Mouse (Mus musculus): Measurements from ENCODE around the gene Cep170b. TPM values are rescaled to one million over a fixed set of nuclear protein-coding genes. Genes with fewer than 3 reads are reported as not detected.
A peak's percentile ranks its signal among the peaks of the same experiment; 100 is the strongest.

Gene Cep170b
- polyA plus RNA-seq, 1 experiment from 2014 or later: 23.1 TPM

DNA sequence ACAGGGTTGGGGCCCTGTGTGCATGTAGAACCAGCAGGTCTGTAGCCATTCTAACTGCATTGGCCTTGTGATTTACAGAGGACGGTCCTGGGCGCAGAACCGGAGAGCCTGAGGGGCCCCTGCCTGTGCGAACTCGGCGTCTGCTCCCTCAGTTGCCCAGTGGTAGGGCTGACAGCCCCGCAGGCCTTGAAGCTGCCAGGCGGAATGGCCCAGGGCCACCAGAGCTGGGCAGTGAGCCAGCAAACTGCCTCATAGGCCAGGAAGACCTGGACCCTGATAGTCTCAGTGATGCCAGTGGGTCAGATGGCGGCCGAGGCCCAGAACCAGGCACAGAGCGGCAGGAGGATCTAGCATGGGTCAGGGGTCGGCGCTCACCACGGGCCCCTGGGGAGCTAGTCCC lies 17.5 kb downstream of the Cep170b start:
- Histone ChIP-seq H3K36me3 (ENCODE audit: insufficient read depth) (peaks cover 59% of the 10 kb centered on the region), H3K27ac (ENCODE audit: low read depth) (no peak overlapping the region), H3K4me3 (ENCODE audit: low read depth, low read length) (no peak overlapping the region), H3K9ac (no peak overlapping the region), H3K9me3 (ENCODE audit: low read depth, low read length) (no peaks in the 10 kb centered on the region), H3K27me3 (ENCODE audit: insufficient read depth, low read length) (no peaks in the 10 kb centered on the region), H3K4me2 (no peak overlapping the region), H3K4me1 (ENCODE audit: insufficient read depth) (no peaks in the 10 kb centered on the region)
- no peak for TF ChIP-seq CTCF (IDR thresholded peaks at IDR 0.05; ENCODE audit: low read depth)
- ATAC-seq (ENCODE audit: insufficient read depth): no peak
- WGBS: 92% methylated on average over 14 of the region's 14 CpGs
- DNase-seq: no peak

DNA sequence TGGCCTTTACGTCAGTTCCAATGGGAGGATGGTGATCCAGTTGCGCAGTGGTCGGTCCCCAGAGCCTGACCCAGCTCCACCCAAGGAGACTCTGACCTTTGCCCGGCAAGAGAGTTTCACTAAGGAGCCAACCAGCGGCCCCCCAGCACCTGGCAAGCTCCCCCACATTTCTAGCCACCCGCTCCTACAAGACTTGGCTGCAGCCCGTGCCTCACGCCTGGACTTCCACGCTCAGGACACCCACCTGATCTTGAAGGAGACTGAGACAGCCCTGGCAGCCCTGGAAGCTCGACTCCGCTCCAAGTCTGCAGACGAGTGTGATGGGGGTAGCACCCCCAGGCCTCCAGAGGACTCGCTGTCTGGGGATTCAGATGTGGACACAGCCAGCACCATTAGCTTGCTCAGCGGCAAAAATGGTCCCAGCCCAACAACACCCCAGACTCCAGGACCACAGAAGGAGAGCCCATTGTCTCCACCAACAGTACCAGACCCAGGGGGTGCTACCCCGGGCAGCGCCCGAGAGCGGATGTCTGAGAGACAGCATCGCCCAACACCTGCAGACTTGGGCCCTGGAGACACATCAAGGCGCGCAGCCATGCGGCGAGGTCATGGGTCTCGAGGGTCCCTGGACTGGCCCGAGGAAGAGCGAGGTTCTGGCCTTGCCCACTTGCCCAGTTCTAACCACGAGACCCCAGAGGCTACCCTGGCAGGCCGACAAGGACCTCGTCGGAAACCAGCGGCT lies 18.2 kb downstream of the Cep170b start:
- Histone ChIP-seq H3K36me3 (ENCODE audit: insufficient read depth) (peaks cover 59% of the 10 kb centered on the region), H3K4me2 (no peak overlapping the region), H3K27ac (ENCODE audit: low read depth) (no peak overlapping the region), H3K9me3 (ENCODE audit: low read depth, low read length) (no peaks in the 10 kb centered on the region), H3K27me3 (ENCODE audit: insufficient read depth, low read length) (no peaks in the 10 kb centered on the region), H3K9ac (no peak overlapping the region), H3K4me3 (ENCODE audit: low read depth, low read length) (no peak overlapping the region), H3K4me1 (ENCODE audit: insufficient read depth) (no peaks in the 10 kb centered on the region)
- ATAC-seq (ENCODE audit: insufficient read depth) (no peak), DNase-seq (no peak)
- no peak for TF ChIP-seq CTCF (IDR thresholded peaks at IDR 0.05; ENCODE audit: low read depth)
- WGBS: 90% methylated on average over 31 of the region's 31 CpGs

DNA sequence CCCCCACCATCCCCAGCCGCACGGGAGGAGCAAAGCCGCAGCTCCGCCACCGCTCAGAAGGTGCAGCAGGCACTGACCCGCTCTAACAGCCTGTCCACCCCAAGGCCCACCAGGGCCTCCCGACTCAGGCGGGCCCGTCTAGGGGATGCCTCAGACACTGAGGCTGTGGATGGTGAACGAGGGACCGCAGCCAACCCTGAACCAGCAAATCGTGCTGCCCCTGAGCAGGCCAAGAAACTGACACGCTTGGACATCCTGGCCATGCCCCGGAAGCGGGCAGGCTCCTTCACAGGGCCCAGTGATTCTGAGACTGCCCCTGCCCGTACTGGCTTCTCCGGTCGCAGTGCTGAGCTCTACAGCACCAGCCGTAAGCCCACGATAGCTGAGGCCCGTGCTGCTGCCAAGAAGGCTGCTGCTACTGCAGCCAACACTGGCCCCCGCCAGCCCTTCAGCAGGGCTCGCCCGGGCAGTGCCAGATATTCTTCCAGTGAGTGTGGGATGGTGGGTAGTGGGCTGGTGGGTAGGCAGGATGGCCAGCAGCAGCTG lies 18.8 kb downstream of the Cep170b start:
- no peak overlapping the region for H3K4me3 ChIP-seq (ENCODE audit: low read depth, low read length)
- H3K4me1 ChIP-seq (ENCODE audit: insufficient read depth): no peaks in the 10 kb centered on the region
- ATAC-seq (ENCODE audit: insufficient read depth) (no peak), DNase-seq (no peak)
- no peaks in the 10 kb centered on the region for H3K27me3 ChIP-seq (ENCODE audit: insufficient read depth, low read length)
- no peak for TF ChIP-seq CTCF (IDR thresholded peaks at IDR 0.05; ENCODE audit: low read depth)
- WGBS: 87% methylated on average over 24 of the region's 24 CpGs
- no peak overlapping the region for H3K9ac ChIP-seq
- H3K36me3 ChIP-seq (ENCODE audit: insufficient read depth): peaks cover 59% of the 10 kb centered on the region
- H3K9me3 ChIP-seq (ENCODE audit: low read depth, low read length): no peaks in the 10 kb centered on the region
- H3K4me2 ChIP-seq: no peak overlapping the region
- no peak overlapping the region for H3K27ac ChIP-seq (ENCODE audit: low read depth)

DNA sequence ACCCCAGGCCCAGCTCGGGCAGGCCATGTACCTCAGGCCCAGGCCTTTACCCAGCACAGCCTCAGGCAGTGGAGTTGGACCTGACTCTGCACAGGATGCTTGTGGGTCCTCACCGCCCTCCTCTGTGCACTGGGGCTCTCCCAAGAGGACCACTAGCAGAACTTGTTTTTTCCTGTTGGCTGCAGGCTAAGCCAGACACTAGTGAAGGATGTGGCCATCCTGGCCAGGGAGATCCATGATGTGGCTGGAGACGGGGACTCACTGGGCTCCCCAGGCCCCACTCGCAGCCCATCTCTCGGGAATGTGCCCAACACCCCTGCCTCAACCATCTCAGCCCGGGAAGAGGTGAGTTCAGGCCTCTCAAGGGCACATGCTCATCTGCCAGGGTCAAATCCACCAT lies 22.5 kb downstream of the Cep170b start:
- no peaks in the 10 kb centered on the region for H3K9me3 ChIP-seq (ENCODE audit: low read depth, low read length)
- ATAC-seq (ENCODE audit: insufficient read depth) (peak; percentile 16), DNase-seq (no peak)
- H3K4me3 ChIP-seq (ENCODE audit: low read depth, low read length): no peak overlapping the region
- no peaks in the 10 kb centered on the region for H3K4me1 ChIP-seq (ENCODE audit: insufficient read depth)
- 57% methylated on average over 6 of the region's 6 CpGs for WGBS
- H3K27me3 ChIP-seq (ENCODE audit: insufficient read depth, low read length): no peaks in the 10 kb centered on the region
- peak overlapping the region; percentile 5; the same call in 1 of the 2 replicates for H3K27ac ChIP-seq (ENCODE audit: low read depth)
- H3K4me2 ChIP-seq: no peak overlapping the region
- H3K36me3 ChIP-seq (ENCODE audit: insufficient read depth): peaks cover 53% of the 10 kb centered on the region
- 0 out of 2 replicates have a peak overlapping the region, but pooled peaks have one; percentile 6 for H3K9ac ChIP-seq
- TF ChIP-seq CTCF (IDR thresholded peaks at IDR 0.05; ENCODE audit: low read depth): no peak

DNA sequence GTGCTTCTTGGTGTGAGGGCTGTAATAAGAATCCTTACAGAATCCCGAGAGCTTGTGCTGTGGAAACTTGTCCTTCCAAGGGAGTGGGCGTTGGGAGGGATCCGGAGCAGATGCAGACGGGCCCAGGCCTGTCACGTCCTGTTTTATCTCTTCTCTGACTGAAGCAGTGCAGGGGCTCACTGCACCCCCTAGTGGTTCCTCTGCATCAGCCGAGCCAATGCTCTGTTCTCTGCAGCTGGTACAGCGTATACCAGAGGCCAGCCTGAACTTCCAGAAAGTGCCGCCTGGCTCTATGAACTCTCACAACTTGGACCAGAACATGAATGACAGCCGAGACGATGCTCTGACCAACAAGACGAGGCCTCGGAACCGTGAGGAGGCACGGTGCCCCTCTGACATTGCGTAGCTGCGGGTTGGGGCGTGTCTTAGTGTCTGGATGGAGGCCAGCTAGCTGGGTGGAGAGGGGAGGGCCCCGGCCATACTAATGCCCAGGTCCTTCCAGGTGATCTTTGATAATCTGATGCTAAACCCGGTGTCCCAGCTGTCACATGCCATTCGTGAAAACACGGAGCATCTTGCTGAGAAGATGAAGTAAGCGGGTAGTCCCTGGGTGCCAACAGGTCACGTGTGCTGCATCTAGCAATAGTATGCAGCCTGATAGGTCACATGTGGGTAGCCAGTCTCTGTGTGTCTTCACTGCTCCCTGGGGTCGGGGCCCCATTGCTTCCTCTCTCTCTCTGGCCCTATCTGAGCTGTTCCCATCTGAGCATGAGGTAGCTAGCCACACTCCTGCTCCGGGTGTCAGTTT lies 23.1 kb downstream of the Cep170b start:
- peak; percentile 93 for DNase-seq
- no peaks in the 10 kb centered on the region for H3K4me1 ChIP-seq (ENCODE audit: insufficient read depth)
- 0 out of 2 replicates have a peak overlapping the region, but pooled peaks have one; percentile 6 for H3K9ac ChIP-seq
- H3K4me2 ChIP-seq: no peak overlapping the region
- no peaks in the 10 kb centered on the region for H3K9me3 ChIP-seq (ENCODE audit: low read depth, low read length)
- 43% methylated on average over 25 of the region's 25 CpGs for WGBS
- no peaks in the 10 kb centered on the region for H3K27me3 ChIP-seq (ENCODE audit: insufficient read depth, low read length)
- TF ChIP-seq CTCF (IDR thresholded peaks at IDR 0.05; ENCODE audit: low read depth): peak; percentile 92
- H3K4me3 ChIP-seq (ENCODE audit: low read depth, low read length): no peak overlapping the region
- peak overlapping the region; percentile 5; the same call in 1 of the 2 replicates for H3K27ac ChIP-seq (ENCODE audit: low read depth)
- peaks cover 48% of the 10 kb centered on the region for H3K36me3 ChIP-seq (ENCODE audit: insufficient read depth)
- peak; percentile 80 for ATAC-seq (ENCODE audit: insufficient read depth)

DNA sequence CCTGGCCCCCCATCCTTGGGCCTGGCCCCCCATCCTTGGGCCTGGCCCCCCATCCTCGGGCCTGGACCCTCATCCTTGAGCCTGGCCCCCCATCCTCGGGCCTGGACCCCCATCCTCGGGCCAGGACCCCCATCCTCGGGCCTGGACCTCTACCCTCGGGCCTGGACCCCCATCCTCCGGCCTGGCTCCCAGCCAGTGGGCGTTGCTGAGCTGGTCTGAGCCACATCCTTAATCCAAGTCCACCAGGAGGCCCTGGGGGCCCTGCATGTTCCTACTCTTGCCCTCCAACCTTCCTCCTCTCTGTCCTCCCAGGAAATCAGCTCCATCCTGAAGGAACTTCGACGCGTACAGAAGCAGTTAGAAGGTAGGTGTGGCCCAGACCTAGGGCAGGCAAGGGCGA lies 24.0 kb downstream of the Cep170b start:
- Histone ChIP-seq H3K27me3 (ENCODE audit: insufficient read depth, low read length) (no peaks in the 10 kb centered on the region), H3K4me3 (ENCODE audit: low read depth, low read length) (no peak overlapping the region)
- WGBS: 72% methylated on average over 11 of the region's 11 CpGs

More for the DNA sequence above, 24.0 kb downstream of the Cep170b start:
- Histone ChIP-seq H3K9ac (peak overlapping the region; percentile 20; the same call in 1 of the 2 replicates), H3K27ac (ENCODE audit: low read depth) (no peak overlapping the region), H3K36me3 (ENCODE audit: insufficient read depth) (peaks cover 40% of the 10 kb centered on the region), H3K9me3 (ENCODE audit: low read depth, low read length) (no peaks in the 10 kb centered on the region), H3K4me1 (ENCODE audit: insufficient read depth) (no peaks in the 10 kb centered on the region), H3K4me2 (no peak overlapping the region)
- DNase-seq (no peak), ATAC-seq (ENCODE audit: insufficient read depth) (no peak)
- TF ChIP-seq CTCF (IDR thresholded peaks at IDR 0.05; ENCODE audit: low read depth): no peak

Data from lung, embryonic 14.5 days (tissue).